Mouse (Mus musculus) spleen, embryonic (tissue): ENCODE data around the gene Edf1.

Source experiments
- CTCF ChIA-PET: fragments of 350-600 bp; sonication (Branson Sonifier 250); formaldehyde crosslinking; loops from one replicate; lab custom pipeline; 2022; lab: Charles Lee

The Edf1 gene

DNA sequence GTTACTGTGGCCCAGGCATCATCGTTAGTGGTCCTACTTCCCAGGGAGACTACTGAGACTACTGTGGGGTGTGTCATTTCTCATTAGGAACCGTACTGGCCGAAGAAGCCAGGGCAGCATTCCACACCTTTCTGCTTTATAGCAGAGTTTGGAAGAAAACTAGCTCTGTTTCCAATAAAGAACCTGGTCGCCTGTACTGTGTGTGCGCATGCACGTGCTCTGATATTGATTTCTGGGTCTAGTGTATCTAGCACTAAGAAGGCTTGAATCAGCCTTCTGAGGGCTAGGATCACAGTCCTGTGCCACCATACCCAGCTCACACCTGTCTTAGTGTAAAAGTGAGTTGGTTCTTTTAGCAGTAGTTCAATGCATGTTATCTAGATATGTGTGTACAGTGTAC, 1.1 kb downstream of the Edf1 start:
- CTCF ChIA-PET, result no interaction called here

- CTCF ChIA-PET, result no interaction called here
Observed at GRCm38 (mm10) chr2:25560551-25560950, 2.9 kb downstream of the Edf1 start.

DNA sequence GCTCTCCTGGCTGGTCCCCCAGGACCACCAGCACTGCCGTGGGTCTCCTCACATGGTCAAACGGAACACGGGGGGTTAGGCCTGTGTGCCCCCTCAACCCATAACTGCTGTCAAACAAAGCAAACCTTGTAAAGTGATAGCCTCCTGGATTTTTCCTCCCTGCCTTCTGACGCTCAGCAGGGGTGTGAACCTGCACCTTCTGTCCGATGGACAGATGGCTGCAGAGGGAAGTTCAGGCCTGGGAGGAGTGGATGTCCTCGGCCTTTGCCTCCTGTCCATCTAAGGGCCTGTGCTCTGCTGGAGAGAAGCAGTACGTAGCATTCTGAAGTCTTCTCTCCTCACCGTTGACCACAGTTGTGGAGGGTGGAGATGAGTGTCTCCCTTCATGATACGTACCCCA, 4.3 kb downstream of the Edf1 start:
- CTCF ChIA-PET, result interaction anchor here (0.6 kb wide), 1 partner anchor 138 kb away, joined by 7 read pairs; no protein-coding TSS in a partner anchor

DNA sequence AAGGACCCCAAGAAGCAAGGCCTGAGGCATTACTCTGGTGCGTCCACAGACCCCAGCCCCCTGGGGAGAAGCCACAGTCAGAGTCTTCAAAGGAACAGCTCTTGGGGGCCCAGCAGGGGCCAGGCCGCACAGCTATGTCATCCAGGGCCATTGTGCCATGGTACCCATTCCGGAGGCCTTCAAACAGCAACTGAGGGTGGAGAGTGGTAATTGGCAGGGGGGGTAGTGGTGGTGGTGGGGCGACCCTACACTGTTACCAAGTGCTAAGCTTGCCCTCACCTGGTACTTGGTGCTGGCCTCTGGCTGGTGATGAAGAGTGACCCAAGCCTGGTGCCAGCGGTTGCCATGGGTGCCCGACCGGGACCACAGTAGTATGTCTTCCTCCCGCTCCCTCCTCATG, 8.1 kb downstream of the Edf1 start:
- CTCF ChIA-PET, result no interaction called here

DNA sequence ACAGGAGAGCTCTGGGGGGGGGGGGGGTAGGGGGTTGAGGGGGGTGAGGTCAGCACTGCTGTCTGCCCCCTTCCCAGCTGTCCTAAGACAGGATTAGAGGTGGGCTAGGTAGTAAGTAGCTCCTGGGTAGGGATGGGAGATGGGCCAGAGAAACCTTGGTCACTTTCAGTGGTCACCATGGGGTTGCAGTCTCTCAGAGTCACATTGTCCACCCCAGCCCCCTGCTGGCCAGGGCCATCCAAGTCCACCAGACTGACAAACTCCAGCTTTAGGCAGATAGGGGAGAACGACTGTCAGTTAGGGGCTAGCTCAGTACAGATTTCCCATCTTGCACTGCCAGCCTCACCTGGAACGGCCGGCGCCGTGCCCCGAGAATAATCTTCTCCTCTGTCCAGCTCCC, 8.9 kb downstream of the Edf1 start:
- CTCF ChIA-PET, result no interaction called here

DNA sequence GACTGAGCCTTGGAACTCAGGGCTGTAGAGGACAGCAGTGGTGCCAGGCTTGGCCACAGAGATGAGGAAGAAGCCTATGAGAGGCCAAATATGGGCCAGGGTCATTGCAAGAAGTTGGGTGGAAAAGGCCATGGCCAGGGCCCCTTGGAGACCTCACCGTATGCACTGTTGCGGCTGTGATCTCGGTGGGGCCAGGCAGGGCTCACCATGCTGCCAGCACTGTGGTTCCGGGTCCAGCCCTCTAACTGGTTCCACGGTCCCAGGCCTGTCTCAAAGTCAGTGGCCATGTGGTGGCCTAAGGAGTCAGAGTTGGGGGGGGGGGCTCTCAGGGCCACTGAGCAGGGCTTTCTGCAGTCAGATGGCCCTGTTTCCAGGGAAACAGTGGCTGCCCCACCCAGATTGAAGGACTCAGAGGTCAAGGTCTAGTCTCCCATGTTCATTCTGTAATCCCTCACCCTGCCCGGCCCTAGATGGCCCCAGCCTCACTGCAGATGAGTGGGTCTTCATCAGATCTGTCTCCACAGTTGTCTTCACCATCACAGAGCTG, 10.9 kb downstream of the Edf1 start:
- CTCF ChIA-PET, result no interaction called here

- CTCF ChIA-PET, result no interaction called here
Observed at GRCm38 (mm10) chr2:25569323-25569722, 11.7 kb downstream of the Edf1 start.

DNA sequence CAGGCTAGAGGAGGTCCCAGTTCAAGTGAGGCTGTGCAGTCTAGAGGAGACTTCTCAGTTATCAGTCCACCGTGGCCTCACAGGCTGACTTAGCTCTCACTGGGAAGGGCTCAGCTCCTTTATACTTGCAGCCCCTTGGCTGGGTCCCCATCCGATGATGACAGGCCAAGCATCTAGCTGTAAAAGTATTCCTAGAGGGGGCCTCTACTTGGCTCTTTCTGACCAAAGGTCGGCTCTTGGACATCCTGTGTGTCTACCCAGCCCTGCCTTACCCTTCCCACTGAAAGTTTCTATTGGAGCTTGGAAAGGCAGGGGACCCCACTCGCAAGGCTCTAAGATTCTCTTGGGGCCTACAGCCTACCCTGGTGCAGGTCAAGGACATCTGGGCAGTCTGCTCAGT, 13.6 kb downstream of the Edf1 start:
- CTCF ChIA-PET, result no interaction called here

DNA sequence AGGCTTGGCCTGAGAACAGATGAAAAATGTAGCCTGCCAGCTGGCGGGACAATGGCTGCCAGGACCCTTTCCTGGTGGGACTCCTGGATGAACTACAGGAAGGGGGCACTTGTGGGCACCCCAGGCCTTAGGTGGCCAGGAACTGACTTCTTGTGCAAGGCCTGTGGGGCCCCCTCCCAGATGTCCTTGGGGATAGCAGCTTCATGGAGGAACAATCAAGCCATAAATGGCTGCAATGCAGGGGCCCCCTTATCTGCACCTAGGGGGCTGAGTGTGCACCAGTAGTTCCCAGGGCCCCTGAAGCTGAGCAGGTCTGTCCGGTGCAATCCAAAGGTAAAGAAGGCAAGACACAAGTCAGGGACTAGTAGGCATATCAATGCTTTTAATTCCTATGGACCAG, 15.4 kb downstream of the Edf1 start:
- CTCF ChIA-PET, result interaction anchor here (0.7 kb wide), 1 partner anchor 19 kb away, joined by 3 read pairs; no protein-coding TSS in a partner anchor

GRCm38 (mm10) chr2:25574136-25574535, 16.5 kb downstream of the Edf1 start:
- CTCF ChIA-PET, result interaction anchor here (0.5 to 0.9 kb wide), 2 partner anchors 27 to 121 kb away, joined by 3 to 9 read pairs; no protein-coding TSS in a partner anchor

DNA sequence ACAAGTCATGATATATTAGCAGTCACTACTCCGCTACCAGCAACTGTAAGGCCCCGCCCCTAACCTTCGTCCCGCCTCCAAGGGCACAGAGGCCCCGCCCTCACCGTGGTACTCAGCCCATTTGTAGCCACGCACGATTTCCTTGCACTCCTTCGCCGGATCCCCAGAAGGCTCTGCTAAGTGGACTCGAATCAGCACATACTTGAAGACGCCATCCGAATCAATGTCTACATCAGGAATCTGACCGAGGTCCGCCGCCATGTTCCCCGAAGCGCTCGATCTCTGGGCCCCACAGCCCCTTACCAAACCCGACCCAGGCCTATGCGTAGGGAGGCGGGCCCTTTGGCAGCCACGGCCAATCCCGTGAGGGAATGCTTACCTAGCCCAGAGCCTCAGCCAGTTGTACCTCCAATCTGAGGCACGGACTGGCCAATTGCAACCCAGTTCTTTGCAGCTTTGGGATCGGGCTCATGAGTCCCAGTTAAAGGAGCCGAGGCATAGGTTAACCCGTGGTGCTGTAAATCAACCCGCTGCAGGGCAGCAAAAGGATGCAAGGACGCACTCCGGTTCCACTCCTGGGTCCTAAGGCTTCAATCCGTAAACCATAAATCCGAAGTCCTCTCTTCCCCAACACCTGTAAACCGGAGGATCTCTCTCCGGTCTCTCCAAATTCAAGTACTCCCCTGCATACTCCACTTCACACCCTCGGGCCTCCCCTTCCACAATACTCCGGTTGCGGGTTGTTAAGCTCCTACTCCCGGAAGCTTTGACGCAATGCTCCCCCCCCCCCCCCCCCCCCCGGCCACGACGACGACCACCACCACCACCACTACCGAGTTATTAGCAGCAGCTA, 17.2 kb downstream of the Edf1 start, which contains the start of the genes Mamdc4 and Phpt1:
Mamdc4 (minus strand) TSS at position 267 of the 853 bp plus-strand sequence.
Phpt1 (minus strand) TSS at position 646 of the 853 bp plus-strand sequence.
- CTCF ChIA-PET, result interaction anchor here (0.5 to 0.6 kb wide), 3 partner anchors 10 to 122 kb away, joined by 3 to 9 read pairs (median 6); partner anchors contain the start of gene Edf1

DNA sequence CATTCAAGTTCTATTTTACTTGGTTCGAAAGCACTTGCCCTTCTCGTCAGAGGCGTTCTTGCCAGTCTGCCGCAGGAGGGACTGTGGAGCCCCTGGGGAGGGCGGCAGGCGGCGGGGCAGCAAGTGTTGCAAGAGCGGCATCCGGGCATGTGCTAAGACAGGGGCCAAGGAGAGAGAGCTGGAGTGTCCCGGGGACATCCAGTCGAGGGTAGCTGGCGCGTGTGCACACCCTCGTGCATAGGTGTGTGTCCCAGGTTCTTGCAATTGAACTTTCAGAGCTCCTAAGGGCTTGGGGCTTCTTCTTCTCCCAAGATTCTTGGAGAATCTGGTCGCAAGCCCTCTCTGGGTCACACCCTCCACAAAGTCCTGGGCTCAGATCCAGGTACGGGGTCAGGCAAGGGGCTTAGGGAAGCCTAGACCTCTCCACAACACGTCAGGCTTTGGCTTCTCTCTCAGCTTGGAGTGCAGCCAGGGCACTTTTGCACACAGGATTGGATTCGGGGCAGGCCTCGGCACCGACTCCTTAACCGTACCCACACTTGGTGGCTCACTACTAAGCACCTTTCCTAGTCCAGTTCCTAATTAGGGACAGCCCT, 17.9 kb downstream of the Edf1 start:
- CTCF ChIA-PET, result interaction anchor here (0.6 kb wide), 2 partner anchors 11 to 18 kb away, joined by 3 to 6 read pairs; partner anchors contain the start of gene Edf1

DNA sequence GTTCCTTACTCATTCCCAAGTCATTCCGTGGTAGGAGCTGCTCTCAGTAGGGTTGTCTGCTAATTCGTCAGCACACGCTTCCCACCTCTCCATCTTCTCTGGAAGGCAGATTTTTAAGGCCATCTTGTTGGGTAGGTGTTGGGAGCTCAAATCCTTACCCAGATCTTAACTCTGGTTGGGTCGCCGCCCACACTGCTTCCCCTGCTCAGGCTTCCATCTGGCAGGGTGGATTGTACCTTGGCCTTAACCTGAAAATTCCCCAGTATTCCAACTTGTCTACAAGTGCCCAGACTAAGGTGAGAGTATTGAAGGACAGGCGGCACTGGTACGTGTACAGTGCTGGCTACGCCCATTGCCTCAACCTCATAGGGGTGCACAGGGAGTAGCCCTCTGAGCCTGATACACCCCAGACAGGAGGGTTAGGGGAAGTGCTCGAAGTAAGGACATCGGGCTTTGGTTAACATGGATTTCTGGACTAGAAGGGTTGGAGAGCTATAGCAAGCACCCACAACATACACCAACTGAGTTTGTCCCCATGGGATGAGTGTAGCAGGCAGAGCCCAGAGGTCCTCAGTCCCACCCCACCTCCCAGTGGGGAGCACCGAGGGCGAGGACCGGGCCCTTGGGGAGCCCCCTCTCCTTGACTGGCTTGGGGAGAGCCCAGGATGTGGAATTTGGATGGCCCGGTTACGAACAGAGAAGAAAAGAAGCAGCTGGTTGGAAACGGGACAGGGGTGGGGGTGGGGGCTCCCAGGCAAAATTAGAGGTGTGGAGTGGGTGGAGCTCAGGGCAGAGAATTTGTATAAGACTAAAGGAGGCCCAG, 18.6 kb downstream of the Edf1 start:
- CTCF ChIA-PET, result no interaction called here

DNA sequence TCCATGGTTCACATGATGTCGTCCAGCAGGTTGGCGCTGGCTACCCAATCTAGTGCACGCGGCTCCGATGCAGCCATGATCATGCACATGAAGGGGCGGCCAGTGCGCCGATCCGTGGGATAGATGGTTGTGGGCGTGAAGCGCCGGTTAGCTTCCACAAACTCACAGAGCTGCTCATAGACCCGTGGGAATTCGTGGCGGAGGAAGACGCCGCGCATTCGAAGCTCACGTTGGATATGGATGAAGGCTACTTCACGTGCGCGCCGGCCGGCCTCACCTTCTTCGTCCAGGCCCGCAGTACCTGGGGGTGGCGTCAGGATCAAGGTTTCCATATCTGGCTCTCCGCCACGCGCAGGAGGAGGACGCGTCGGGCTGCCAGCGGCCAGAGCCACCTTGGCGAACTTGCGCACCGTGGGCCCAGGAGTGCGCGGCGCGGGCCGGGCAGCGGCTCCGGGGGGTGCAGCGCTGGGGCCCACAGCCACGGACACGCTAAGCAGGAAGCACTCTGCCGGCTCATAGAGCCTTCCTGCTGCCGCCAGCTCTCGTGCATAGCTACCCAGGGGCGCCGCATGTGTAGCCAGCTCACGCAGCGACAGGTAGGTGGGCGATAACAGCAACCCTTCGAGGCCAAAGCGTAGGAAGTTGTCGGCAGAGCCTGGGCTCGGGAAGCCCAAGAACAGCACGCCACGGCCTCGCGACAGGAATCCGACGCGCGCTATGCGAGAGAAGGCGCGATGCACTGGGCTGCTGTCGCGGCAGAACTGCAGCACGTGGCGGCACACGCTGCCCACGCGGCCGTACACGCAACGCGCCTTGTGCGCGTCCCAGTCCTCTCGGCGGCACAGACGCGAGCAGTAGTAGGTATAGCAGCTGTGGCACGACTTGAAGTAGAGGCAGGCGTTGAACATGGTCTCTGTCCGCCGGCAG, 19.6 kb downstream of the Edf1 start:
- CTCF ChIA-PET, result no interaction called here

GRCm38 (mm10) chr2:25577951-25578795, 20.5 kb downstream of the Edf1 start:
- CTCF ChIA-PET, result interaction anchor here (0.5 to 0.6 kb wide), 2 partner anchors 31 to 1461 kb away, joined by 3 to 21 read pairs; partner anchors contain the start of gene Traf2

- CTCF ChIA-PET, result interaction anchor here (1.1 kb wide), 1 partner anchor 1891 kb away, joined by 3 read pairs; no protein-coding TSS in a partner anchor
Observed at GRCm38 (mm10) chr2:25578796-25579736, 21.4 kb downstream of the Edf1 start.

- CTCF ChIA-PET, result interaction anchor here (1.1 kb wide), 1 partner anchor 1890 kb away, joined by 3 read pairs; no protein-coding TSS in a partner anchor
Observed at GRCm38 (mm10) chr2:25579737-25580460, 22.3 kb downstream of the Edf1 start.
